Mouse (Mus musculus): ENCODE measurements around the gene Agpat3. TPM values are rescaled to one million over a fixed set of nuclear protein-coding genes. Genes with fewer than 3 reads are reported as not detected.

Gene Agpat3
- polyA plus RNA-seq, 1 experiment from 2014 or later: 58.2 TPM

DNA sequence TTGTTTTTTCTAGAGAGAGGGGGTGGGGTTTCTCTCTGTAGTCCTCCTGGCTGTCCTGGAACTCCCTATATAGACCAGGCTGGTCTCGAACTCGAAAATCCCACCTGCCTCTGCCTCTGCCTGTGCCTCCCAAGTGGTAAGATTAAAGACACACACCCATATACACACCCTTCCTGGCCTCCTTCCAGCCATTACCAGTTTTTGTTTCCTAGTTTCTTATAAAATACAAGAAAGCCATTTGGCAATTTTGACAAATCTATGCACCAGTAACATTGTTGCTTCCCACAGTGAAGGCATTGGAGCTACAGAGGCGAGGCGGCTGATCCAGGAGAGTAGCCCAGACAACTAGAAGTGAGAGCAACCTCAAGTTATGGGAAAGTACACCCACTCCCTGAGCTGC, 6.0 kb upstream of the Agpat3 start:
- Histone ChIP-seq H3K27me3 (replicated peaks) (no peaks in the 10 kb centered on the region; the same call in 1 of the 2 replicates), H3K4me3 (replicated peaks) (no peak overlapping the region), H3K4me1 (replicated peaks) (no peaks in the 10 kb centered on the region), H3K9ac (no peak overlapping the region), H3K4me2 (replicated peaks) (no peak overlapping the region), H3K9me3 (no peaks in the 10 kb centered on the region), H3K27ac (no peak overlapping the region), H3K36me3 (no peaks in the 10 kb centered on the region)
- no peak for ATAC-seq
- 84% methylated on average over 4 of the region's 4 CpGs for WGBS

DNA sequence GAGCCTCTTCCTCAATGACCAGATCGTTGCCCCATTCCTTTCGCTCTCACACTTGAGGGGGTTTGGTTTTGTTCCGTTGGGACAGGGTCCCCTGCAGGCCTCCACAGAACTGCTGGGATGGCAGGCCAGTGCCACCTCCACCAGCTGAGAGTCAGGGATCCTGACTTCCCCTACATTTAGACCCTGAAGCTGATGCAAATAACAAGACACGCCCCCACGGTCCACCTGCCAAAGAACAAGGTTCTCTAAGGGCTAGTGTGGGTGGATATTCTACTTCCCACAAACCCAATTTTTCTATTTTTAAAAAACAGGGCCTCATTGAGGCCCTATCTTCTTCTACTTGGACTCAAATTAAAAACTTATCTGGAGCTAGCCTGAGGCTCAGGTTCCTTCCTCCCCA, 5.5 kb upstream of the Agpat3 start:
- ATAC-seq: no peak
- Histone ChIP-seq H3K9ac (no peak overlapping the region), H3K9me3 (no peaks in the 10 kb centered on the region), H3K4me1 (replicated peaks) (no peaks in the 10 kb centered on the region), H3K4me2 (replicated peaks) (no peak overlapping the region), H3K36me3 (no peaks in the 10 kb centered on the region), H3K4me3 (replicated peaks) (no peak overlapping the region), H3K27ac (no peak overlapping the region), H3K27me3 (replicated peaks) (no peaks in the 10 kb centered on the region)
- 89% methylated on average over 5 of the region's 5 CpGs for WGBS

DNA sequence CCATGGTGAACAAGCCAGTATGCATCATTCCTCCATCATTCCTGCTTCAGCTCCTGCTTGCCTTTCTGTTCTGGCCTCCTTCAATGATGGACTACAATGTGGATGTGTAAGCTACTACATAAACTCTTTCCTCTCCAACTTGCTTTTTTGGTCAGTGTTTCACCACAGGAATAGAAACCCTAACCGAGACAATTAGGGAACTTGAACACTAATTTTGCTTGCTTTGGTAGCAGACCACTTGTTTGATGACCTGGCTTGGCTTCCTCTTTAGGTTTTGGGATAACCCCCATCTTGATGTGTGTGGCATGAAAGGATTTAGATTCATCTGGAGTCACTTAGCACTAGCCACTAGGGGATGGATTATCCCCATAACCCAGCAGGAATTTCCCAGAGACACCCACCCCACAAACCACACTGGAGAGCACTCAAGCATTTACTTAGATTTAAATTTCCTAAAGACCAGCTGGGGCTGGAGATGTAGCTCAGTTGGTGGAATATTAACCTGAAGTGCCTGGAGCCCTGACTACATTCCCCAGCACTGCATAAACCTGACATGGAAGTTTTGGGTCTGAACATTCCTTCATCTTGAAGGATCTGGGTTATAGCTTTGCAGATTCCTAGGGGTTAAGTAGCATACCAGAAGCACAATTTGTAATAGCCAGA, 3.8 kb upstream of the Agpat3 start:
- no peak overlapping the region for H3K4me2 ChIP-seq (replicated peaks)
- no peak for ATAC-seq
- no peaks in the 10 kb centered on the region for H3K27me3 ChIP-seq (replicated peaks)
- H3K27ac ChIP-seq: no peak overlapping the region
- H3K4me3 ChIP-seq (replicated peaks): no peak overlapping the region
- 76% methylated on average over 1 of the region's 1 CpGs for WGBS
- H3K9me3 ChIP-seq: no peaks in the 10 kb centered on the region
- H3K9ac ChIP-seq: no peak overlapping the region
- H3K36me3 ChIP-seq: no peaks in the 10 kb centered on the region
- peaks cover 2% of the 10 kb centered on the region for H3K4me1 ChIP-seq (replicated peaks)

DNA sequence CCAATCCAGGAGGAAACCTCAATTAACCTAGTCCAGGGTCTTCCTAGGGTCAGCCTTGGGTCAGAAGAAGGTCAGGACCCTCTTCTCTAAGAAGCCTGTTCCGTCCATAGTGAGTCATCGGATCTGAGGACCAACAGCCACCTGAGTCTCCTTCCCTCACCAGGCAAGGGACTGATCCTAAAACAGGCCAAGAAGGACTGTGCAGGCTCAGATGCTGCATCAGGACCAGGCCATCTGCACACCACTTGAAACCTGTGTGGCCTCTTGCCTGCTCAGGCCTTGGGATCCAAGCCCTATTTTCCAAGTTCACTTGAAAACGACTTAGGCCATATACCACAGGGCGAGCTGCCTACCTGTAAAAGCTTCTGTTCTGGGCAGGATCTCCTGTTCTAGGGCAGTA, 907 bp upstream of the Agpat3 start:
- Histone ChIP-seq H3K4me2 (replicated peaks) (no peak overlapping the region), H3K27me3 (replicated peaks) (no peaks in the 10 kb centered on the region), H3K4me3 (replicated peaks) (no peak overlapping the region), H3K27ac (no peak overlapping the region), H3K36me3 (no peaks in the 10 kb centered on the region), H3K9me3 (no peaks in the 10 kb centered on the region), H3K4me1 (replicated peaks) (peaks cover 17% of the 10 kb centered on the region), H3K9ac (0 out of 2 replicates have a peak overlapping the region, but pooled peaks have one; percentile 99)
- 66% methylated on average over 4 of the region's 4 CpGs for WGBS
- ATAC-seq: no peak

DNA sequence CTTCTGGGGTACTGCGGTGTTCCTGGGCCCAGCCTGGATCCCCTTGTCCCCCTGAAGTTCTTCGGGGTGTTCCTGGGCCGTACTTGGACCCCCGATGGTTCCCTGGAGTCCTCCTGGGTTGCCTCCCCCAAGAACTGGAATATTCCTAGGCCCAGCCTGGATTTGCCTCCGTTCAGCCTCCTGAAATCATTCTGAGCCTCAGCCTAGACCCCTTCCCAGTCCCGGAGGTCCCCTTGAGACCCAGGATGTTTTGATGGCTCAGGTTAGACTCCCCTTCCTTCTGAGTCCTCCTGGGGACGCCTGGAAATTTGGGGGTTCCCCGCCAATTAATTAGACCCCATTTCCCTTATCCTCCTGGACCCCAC, 359 bp upstream of the Agpat3 start:
- peak overlapping the region; percentile 97 for H3K4me3 ChIP-seq (replicated peaks)
- H3K36me3 ChIP-seq: no peaks in the 10 kb centered on the region
- peak overlapping the region; percentile 87 for H3K4me2 ChIP-seq (replicated peaks)
- H3K4me1 ChIP-seq (replicated peaks): peaks cover 17% of the 10 kb centered on the region
- H3K27me3 ChIP-seq (replicated peaks): no peaks in the 10 kb centered on the region
- peak overlapping the region; percentile 99 for H3K9ac ChIP-seq
- H3K9me3 ChIP-seq: no peaks in the 10 kb centered on the region
- H3K27ac ChIP-seq: peak overlapping the region; percentile 72
- 26% methylated on average over 8 of the region's 8 CpGs for WGBS
- peak; percentile 13; the same call in 1 of the 2 replicates for ATAC-seq

DNA sequence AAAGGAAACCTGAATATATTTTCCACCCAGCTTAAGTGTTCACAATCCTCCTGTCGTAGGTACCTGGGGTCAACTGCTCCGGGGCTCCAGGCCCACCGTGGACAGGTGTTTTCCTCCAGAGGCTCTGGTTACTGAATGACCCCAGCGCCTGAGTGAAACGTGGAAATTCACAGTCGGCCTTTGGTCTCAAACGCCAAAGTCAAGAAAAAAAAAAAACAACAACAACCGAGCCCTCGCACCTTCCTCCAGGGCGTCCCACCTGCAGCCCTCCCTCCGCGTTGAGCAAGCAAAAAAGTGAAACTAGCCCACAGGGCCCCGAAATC, 764 bp downstream of the Agpat3 start:
- under 1% methylated on average over 13 of the region's 13 CpGs for WGBS
- Histone ChIP-seq H3K9me3 (no peaks in the 10 kb centered on the region), H3K27ac (peak overlapping the region; percentile 72), H3K4me1 (replicated peaks) (peaks cover 17% of the 10 kb centered on the region), H3K4me2 (replicated peaks) (peak overlapping the region; percentile 87), H3K4me3 (replicated peaks) (peak overlapping the region; percentile 97), H3K27me3 (replicated peaks) (no peaks in the 10 kb centered on the region), H3K36me3 (no peaks in the 10 kb centered on the region), H3K9ac (peak overlapping the region; percentile 99)
- ATAC-seq: no peak; the same call in 1 of the 2 replicates

GRCm38 (mm10) chr10:78350796-78351556, 1.3 kb downstream of the Agpat3 start:
- H3K9ac ChIP-seq: peak overlapping the region; percentile 99
- H3K27me3 ChIP-seq (replicated peaks): no peaks in the 10 kb centered on the region
- H3K27ac ChIP-seq: no peak overlapping the region
- WGBS: 28% methylated on average over 6 of the region's 6 CpGs
- H3K4me1 ChIP-seq (replicated peaks): peaks cover 17% of the 10 kb centered on the region
- no peaks in the 10 kb centered on the region for H3K36me3 ChIP-seq
- H3K4me2 ChIP-seq (replicated peaks): peak overlapping the region; percentile 87
- H3K9me3 ChIP-seq: no peaks in the 10 kb centered on the region
- no peak for ATAC-seq
- peak overlapping the region; percentile 97 for H3K4me3 ChIP-seq (replicated peaks)

DNA sequence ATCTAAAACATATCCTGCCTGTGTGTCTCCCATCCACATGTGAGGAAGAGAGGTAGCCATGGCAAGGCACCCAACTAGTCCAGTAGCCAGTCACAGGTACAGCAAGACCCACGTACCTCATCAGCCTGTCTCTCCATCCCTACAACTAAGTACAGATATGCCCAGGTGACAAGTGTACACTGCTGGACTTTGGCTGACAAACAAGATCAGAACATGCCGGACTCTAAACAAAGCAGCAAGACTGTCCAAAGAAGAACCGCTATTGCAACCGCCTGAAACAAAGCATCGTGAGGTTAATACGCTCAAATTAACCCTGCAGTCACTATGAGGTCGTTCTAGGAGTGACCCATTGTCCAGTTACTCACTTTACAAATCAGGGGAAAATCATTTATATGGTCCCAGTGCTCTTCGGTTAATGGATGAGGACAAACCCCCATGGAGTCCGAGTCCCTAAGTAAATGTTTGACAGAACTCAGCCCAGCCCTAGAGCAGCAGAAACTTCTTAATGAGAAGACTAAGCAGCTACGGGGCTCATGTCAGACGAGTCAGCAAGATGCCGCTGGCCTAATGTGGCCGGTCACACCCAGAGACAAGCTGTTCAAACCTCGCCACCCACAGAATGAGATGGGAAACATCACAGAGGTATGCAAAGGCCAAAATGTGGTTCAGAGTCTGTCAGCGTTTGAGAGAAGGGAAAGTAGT, 2.7 kb downstream of the Agpat3 start:
- ATAC-seq: no peak
- peaks cover 17% of the 10 kb centered on the region for H3K4me1 ChIP-seq (replicated peaks)
- H3K9me3 ChIP-seq: no peaks in the 10 kb centered on the region
- H3K36me3 ChIP-seq: no peaks in the 10 kb centered on the region
- no peaks in the 10 kb centered on the region for H3K27me3 ChIP-seq (replicated peaks)
- 57% methylated on average over 15 of the region's 15 CpGs for WGBS
- no peak overlapping the region for H3K27ac ChIP-seq
- H3K9ac ChIP-seq: no peak overlapping the region
- H3K4me2 ChIP-seq (replicated peaks): peak overlapping the region; percentile 87
- no peak overlapping the region for H3K4me3 ChIP-seq (replicated peaks)

- Histone ChIP-seq H3K9me3 (no peaks in the 10 kb centered on the region), H3K27me3 (replicated peaks) (no peaks in the 10 kb centered on the region), H3K4me3 (replicated peaks) (no peak overlapping the region), H3K36me3 (no peaks in the 10 kb centered on the region), H3K4me1 (replicated peaks) (peaks cover 17% of the 10 kb centered on the region), H3K4me2 (replicated peaks) (no peak overlapping the region), H3K27ac (no peak overlapping the region), H3K9ac (no peak overlapping the region)
- no peak for ATAC-seq
- WGBS: 89% methylated on average over 5 of the region's 5 CpGs
These were observed 4.1 kb downstream of the Agpat3 start for GRCm38 (mm10) chr10:78348211-78348610.

- ATAC-seq: no peak
- no peak overlapping the region for H3K27ac ChIP-seq
- no peaks in the 10 kb centered on the region for H3K36me3 ChIP-seq
- no peaks in the 10 kb centered on the region for H3K9me3 ChIP-seq
- no peak overlapping the region for H3K4me3 ChIP-seq (replicated peaks)
- H3K4me2 ChIP-seq (replicated peaks): no peak overlapping the region
- no peaks in the 10 kb centered on the region for H3K27me3 ChIP-seq (replicated peaks)
- H3K9ac ChIP-seq: no peak overlapping the region
- 83% methylated on average over 6 of the region's 6 CpGs for WGBS
- H3K4me1 ChIP-seq (replicated peaks): peaks cover 17% of the 10 kb centered on the region
These were observed 4.8 kb downstream of the Agpat3 start for GRCm38 (mm10) chr10:78347486-78347885.

DNA sequence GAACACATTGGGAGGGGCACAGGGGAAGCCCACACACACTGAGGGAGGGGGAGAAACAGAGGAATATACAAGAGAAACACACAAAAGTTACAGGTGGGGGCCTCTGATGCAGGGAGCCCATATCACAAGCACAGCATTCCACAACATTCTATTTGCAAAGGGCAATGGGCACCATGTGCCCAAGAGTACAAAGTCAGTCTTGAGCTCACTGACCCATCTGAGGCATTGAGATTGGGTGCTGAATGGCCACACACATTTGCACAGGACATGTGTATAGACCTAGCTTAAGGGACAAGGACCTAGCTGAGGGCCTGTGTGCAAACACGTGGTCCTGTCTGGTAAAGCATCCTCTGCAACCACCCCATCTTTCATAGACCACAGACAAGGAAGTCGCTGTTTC, 6.8 kb downstream of the Agpat3 start:
- Histone ChIP-seq H3K4me3 (replicated peaks) (no peak overlapping the region), H3K27ac (no peak overlapping the region)

DNA sequence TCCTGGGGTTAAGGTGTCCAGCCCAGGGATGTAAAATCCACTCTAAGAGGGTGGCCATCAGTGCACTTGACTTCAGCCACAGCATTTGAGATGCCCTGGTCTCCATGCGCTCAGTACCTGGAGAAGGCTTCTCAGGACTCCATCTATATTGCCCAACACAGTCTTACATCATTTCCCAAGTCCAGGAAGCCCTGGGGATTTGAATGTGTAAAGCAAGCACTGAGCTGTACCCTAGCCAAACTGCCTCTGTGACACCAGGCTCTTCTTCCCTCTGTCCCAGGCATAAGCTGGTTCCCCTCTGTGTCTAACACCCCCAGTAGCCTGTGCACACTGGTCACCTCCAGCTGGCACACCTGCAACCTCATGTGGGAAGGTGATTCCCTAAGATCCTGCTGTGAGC, 10.2 kb downstream of the Agpat3 start:
- no peak overlapping the region for H3K27ac ChIP-seq
- ATAC-seq: no peak; the same call in 1 of the 2 replicates

More for the DNA sequence above, 6.8 kb downstream of the Agpat3 start:
- Histone ChIP-seq H3K4me1 (replicated peaks) (peaks cover 9% of the 10 kb centered on the region), H3K9me3 (no peaks in the 10 kb centered on the region), H3K4me2 (replicated peaks) (no peak overlapping the region), H3K27me3 (replicated peaks) (no peaks in the 10 kb centered on the region), H3K9ac (no peak overlapping the region), H3K36me3 (no peaks in the 10 kb centered on the region)
- no peak for ATAC-seq
- WGBS: 80% methylated on average over 2 of the region's 2 CpGs

More for the DNA sequence above, 10.2 kb downstream of the Agpat3 start:
- 96% methylated on average over 1 of the region's 1 CpGs for WGBS
- no peak overlapping the region for H3K4me3 ChIP-seq (replicated peaks)
- no peaks in the 10 kb centered on the region for H3K4me1 ChIP-seq (replicated peaks)
- no peaks in the 10 kb centered on the region for H3K9me3 ChIP-seq
- no peaks in the 10 kb centered on the region for H3K36me3 ChIP-seq
- H3K27me3 ChIP-seq (replicated peaks): no peaks in the 10 kb centered on the region
- H3K4me2 ChIP-seq (replicated peaks): no peak overlapping the region
- H3K9ac ChIP-seq: no peak overlapping the region

All from intestine, embryonic 15.5 days (tissue).